Mouse (Mus musculus) myocyte (in vitro differentiated cells): ENCODE data around the gene Snx29. TPM values are rescaled to one million over a fixed set of nuclear protein-coding genes. Genes with fewer than 3 reads are reported as not detected.

Experiments
- H3K27me3 ChIP-seq: one replicate; pipeline ENCODE4 v1.6.1; 2011; ENCODE audit not compliant: control insufficient read depth, insufficient read depth, insufficient read length
- H3K36me3 ChIP-seq: one replicate; pipeline ENCODE4 v1.6.1; 2011; ENCODE audit not compliant: control insufficient read depth, insufficient read depth
- H3K4me2 ChIP-seq: one replicate; pipeline ENCODE4 v1.6.1; 2011; ENCODE audit warnings: low read depth, control low read depth
- H3K4me3 ChIP-seq: one replicate; pipeline ENCODE4 v1.5.1; 2011; ENCODE audit warnings: mild to moderate bottlenecking, control low read depth, moderate library complexity
- H3K79me2 ChIP-seq: one replicate; pipeline ENCODE4 v1.6.1; 2011; ENCODE audit not compliant: control insufficient read depth, insufficient read depth
- H3ac ChIP-seq: one replicate; pipeline ENCODE4 v1.6.1; 2011; ENCODE audit not compliant: control insufficient read depth, insufficient read length
- CEBPB ChIP-seq: IDR thresholded peaks from 2 replicates; pipeline ENCODE4 v1.6.1; 2011; ENCODE audit warnings: mild to moderate bottlenecking, moderate library complexity; ENCODE audit not compliant: poor library complexity, insufficient read depth, severe bottlenecking
- E2F4 ChIP-seq: IDR thresholded peaks from one replicate; pipeline ENCODE4 v1.6.1; 2011; ENCODE audit warnings: mild to moderate bottlenecking, control low read depth, moderate library complexity; ENCODE audit not compliant: insufficient read depth
- MAX ChIP-seq: IDR thresholded peaks from one replicate; pipeline ENCODE4 v1.6.1; 2011; ENCODE audit warnings: low read depth, mild to moderate bottlenecking, control low read depth
- MYOD1 ChIP-seq, 3 experiments: IDR thresholded peaks; one replicate each; pipeline ENCODE4 v1.6.1; 2011; ENCODE audit warnings: control low read depth in 2 of 3, low read depth in 2 of 3, mild to moderate bottlenecking in 2 of 3, moderate library complexity in 1 of 3; ENCODE audit not compliant: insufficient read length in 2 of 3, control insufficient read depth in 1 of 3
- MYOG ChIP-seq, 3 experiments: IDR thresholded peaks; one replicate each; pipeline ENCODE4 v1.6.1; 2011; ENCODE audit warnings: control low read depth in 2 of 3, low read depth in 2 of 3, mild to moderate bottlenecking in 2 of 3; ENCODE audit not compliant: insufficient read length in 2 of 3, control insufficient read depth in 1 of 3, insufficient read depth in 1 of 3
- POLR2A ChIP-seq: IDR thresholded peaks from one replicate; pipeline ENCODE4 v1.6.1; 2011; ENCODE audit warnings: low read depth, mild to moderate bottlenecking, control low read depth, moderate library complexity; ENCODE audit not compliant: insufficient read length
- POLR2AphosphoS2 ChIP-seq: IDR thresholded peaks from one replicate; pipeline ENCODE4 v1.6.1; 2011; ENCODE audit warnings: low read depth, control low read depth; ENCODE audit not compliant: insufficient read length
- REST ChIP-seq: IDR thresholded peaks from one replicate; pipeline ENCODE4 v1.6.1; 2011; ENCODE audit warnings: mild to moderate bottlenecking, control low read depth, moderate library complexity; ENCODE audit not compliant: insufficient read depth, insufficient read length
- SRF ChIP-seq: IDR thresholded peaks from one replicate; pipeline ENCODE4 v1.6.1; 2011; ENCODE audit warnings: low read depth; ENCODE audit not compliant: control insufficient read depth, insufficient read length
- TCF12 ChIP-seq: IDR thresholded peaks from one replicate; pipeline ENCODE4 v1.6.1; 2011; ENCODE audit warnings: mild to moderate bottlenecking, control low read depth; ENCODE audit not compliant: poor library complexity, insufficient read depth, severe bottlenecking
- TCF3 ChIP-seq: IDR thresholded peaks from one replicate; pipeline ENCODE4 v1.6.1; 2011; ENCODE audit warnings: low read depth, control low read depth; ENCODE audit not compliant: insufficient read length
- USF1 ChIP-seq: IDR thresholded peaks from one replicate; pipeline ENCODE4 v1.6.1; 2011; ENCODE audit warnings: low read depth, mild to moderate bottlenecking, control low read depth, moderate library complexity
- polyA plus RNA-seq: library from polyadenylated mRNA; unstranded; fragments of >200 nt; fragmentation: generic; extraction: Trizol; gene quantifications from one replicate; pipeline ENCODE4 v1.2.1, GENCODE M21; 2012; ENCODE audit warnings: missing spikeins

Gene Snx29
- polyA plus RNA-seq, 1 experiment, result 1.7 TPM

- Histone ChIP-seq H3K36me3 (no peaks in the 10 kb centered on the region), H3K4me3 (peak overlapping the region; percentile 40), H3ac (peak overlapping the region; percentile 26), H3K4me2 (peak overlapping the region; percentile 100), H3K27me3 (no peaks in the 10 kb centered on the region), H3K79me2 (no peaks in the 10 kb centered on the region)
- TF ChIP-seq MYOD1 (IDR thresholded peaks at IDR 0.05; ENCODE audit: control insufficient read depth in 1 of 3, insufficient read length in 2 of 3, low read depth in 2 of 3) (no peak), REST (no peak), USF1 (no peak), POLR2AphosphoS2 (no peak), TCF3 (no peak), TCF12 (no peak), SRF (no peak), POLR2A (no peak), MYOG (IDR thresholded peaks at IDR 0.05; ENCODE audit: control insufficient read depth in 1 of 3, insufficient read depth in 1 of 3, insufficient read length in 2 of 3, low read depth in 2 of 3) (no peak), CEBPB (no peak), MAX (no peak), E2F4 (no peak)
These were observed 780 bp downstream of the Snx29 start for GRCm38 (mm10) chr16:11323324-11324051.

GRCm38 (mm10) chr16:11330081-11330800 is 7.5 kb downstream of the Snx29 start:
- Histone ChIP-seq H3K79me2 (no peaks in the 10 kb centered on the region), H3ac (no peak overlapping the region), H3K4me3 (no peak overlapping the region), H3K4me2 (no peak overlapping the region), H3K36me3 (no peaks in the 10 kb centered on the region), H3K27me3 (no peaks in the 10 kb centered on the region)
- TF ChIP-seq TCF3, result no peak
- no peak for TF ChIP-seq TCF12
- TF ChIP-seq POLR2AphosphoS2, result no peak
- TF ChIP-seq MYOD1 (IDR thresholded peaks at IDR 0.05; ENCODE audit: control insufficient read depth in 1 of 3, insufficient read length in 2 of 3, low read depth in 2 of 3), result no peak
- TF ChIP-seq REST, result no peak
- TF ChIP-seq MYOG (IDR thresholded peaks at IDR 0.05; ENCODE audit: control insufficient read depth in 1 of 3, insufficient read depth in 1 of 3, insufficient read length in 2 of 3, low read depth in 2 of 3), result no peak
- TF ChIP-seq USF1, result no peak
- no peak for TF ChIP-seq E2F4
- no peak for TF ChIP-seq POLR2A
- no peak for TF ChIP-seq SRF
- TF ChIP-seq CEBPB, result no peak
- no peak for TF ChIP-seq MAX

- no peaks in the 10 kb centered on the region for H3K27me3 ChIP-seq
- H3K4me3 ChIP-seq, result no peak overlapping the region
- no peak for TF ChIP-seq MYOG (IDR thresholded peaks at IDR 0.05; ENCODE audit: control insufficient read depth in 1 of 3, insufficient read depth in 1 of 3, insufficient read length in 2 of 3, low read depth in 2 of 3)
- TF ChIP-seq MAX, result no peak
- TF ChIP-seq SRF, result no peak
- TF ChIP-seq TCF3, result no peak
- no peak for TF ChIP-seq USF1
- H3K79me2 ChIP-seq, result no peaks in the 10 kb centered on the region
- no peak overlapping the region for H3ac ChIP-seq
- H3K36me3 ChIP-seq, result no peaks in the 10 kb centered on the region
- no peak overlapping the region for H3K4me2 ChIP-seq
These were observed 8.3 kb downstream of the Snx29 start for GRCm38 (mm10) chr16:11331030-11331429.

GRCm38 (mm10) chr16:11343292-11343815 is 20.6 kb downstream of the Snx29 start:
- no peaks in the 10 kb centered on the region for H3K79me2 ChIP-seq
- no peak for TF ChIP-seq POLR2AphosphoS2
- no peak for TF ChIP-seq USF1
- no peak for TF ChIP-seq TCF3
- TF ChIP-seq MAX, result no peak
- no peak for TF ChIP-seq REST
- no peak for TF ChIP-seq MYOD1 (IDR thresholded peaks at IDR 0.05; ENCODE audit: control insufficient read depth in 1 of 3, insufficient read length in 2 of 3, low read depth in 2 of 3)
- no peak for TF ChIP-seq MYOG (IDR thresholded peaks at IDR 0.05; ENCODE audit: control insufficient read depth in 1 of 3, insufficient read depth in 1 of 3, insufficient read length in 2 of 3, low read depth in 2 of 3)
- TF ChIP-seq E2F4, result no peak
- TF ChIP-seq SRF, result no peak
- TF ChIP-seq TCF12, result no peak
- TF ChIP-seq POLR2A, result no peak
- TF ChIP-seq CEBPB, result no peak
- H3ac ChIP-seq, result no peak overlapping the region
- H3K4me3 ChIP-seq, result no peak overlapping the region
- H3K27me3 ChIP-seq, result no peaks in the 10 kb centered on the region
- no peaks in the 10 kb centered on the region for H3K36me3 ChIP-seq
- H3K4me2 ChIP-seq, result no peak overlapping the region
